Mouse (Mus musculus) T-cell, adult 2 months (primary cell): ENCODE results near the gene Fip1l1.

Experiments
- DNase-seq: peaks from one replicate; pipeline ENCODE4 v3.0.0; 2022; ENCODE audit warnings: low spot score

The Fip1l1 gene

GRCm38 (mm10) chr5:74535240-74536021 is at the start of gene Fip1l1:
Gene Fip1l1, plus strand, starts transcription at chr5:74535449.
- peak; percentile 91 for DNase-seq

DNA sequence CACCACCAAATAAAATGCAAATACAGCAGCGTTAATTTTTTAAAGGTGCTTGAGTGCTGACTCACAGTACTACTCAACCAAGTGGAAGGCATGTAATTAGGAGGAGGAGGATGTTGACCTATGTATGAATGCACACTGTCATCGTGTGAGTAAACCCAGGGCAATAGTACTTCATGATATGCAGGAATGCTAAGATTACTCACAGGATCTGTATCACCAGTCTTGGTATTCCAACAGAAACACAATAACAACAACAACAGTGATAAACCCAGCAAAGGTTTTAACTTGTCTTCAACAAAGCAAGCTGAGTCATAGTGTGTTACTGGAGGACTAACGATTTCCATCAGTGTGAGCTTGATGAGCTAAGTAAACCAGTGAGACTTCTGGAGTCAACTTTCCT is 42.5 kb upstream of the Fip1l1 start:
- DNase-seq, result no peak

- no peak for DNase-seq
Measured at GRCm38 (mm10) chr5:74511686-74512085, 23.6 kb upstream of the Fip1l1 start.

DNA sequence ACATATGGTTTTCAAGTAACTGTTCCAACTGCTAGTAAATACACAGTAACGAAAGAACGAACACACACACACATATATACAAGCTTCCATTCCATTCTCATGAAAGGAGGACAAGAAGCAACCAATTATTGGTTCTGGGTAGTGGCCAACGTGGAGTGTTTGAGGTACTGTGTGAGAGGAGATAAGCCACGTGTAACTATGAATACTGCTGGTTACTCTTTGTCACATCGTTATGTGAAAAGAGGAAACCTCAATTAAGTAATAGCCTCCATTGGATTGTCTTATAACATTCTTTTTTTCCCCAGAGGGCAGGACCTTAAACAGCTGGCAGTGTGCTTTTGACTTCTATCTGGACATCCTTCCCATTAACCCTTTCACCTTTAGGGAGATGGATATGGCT is 8.2 kb upstream of the Fip1l1 start:
- no peak for DNase-seq

DNA sequence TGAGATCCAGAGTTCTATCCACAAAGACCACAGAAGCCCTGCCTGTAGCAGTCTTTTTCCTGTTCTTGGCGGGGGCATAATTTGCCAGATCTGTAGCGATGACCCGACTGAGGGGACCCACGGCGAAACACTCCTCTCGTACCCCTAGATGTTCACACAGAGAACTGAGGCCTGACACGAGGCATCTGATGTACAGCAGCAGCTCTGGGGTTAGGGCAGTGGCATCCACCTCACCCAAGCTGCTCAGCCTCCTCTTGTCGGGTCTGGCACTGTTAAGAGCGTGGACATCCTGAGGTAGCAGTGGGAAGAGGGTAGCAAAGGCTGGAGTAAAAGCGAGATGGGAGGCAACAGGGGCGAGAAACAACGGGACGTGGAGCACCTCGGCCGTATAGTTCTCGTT is 4.5 kb upstream of the Fip1l1 start:
- DNase-seq, result no peak

GRCm38 (mm10) chr5:74531630-74532280 is 3.5 kb upstream of the Fip1l1 start, which contains the start of gene Scfd2:
Gene Scfd2, minus strand, starts transcription at chr5:74531759.
- DNase-seq, result peak; percentile 98

DNA sequence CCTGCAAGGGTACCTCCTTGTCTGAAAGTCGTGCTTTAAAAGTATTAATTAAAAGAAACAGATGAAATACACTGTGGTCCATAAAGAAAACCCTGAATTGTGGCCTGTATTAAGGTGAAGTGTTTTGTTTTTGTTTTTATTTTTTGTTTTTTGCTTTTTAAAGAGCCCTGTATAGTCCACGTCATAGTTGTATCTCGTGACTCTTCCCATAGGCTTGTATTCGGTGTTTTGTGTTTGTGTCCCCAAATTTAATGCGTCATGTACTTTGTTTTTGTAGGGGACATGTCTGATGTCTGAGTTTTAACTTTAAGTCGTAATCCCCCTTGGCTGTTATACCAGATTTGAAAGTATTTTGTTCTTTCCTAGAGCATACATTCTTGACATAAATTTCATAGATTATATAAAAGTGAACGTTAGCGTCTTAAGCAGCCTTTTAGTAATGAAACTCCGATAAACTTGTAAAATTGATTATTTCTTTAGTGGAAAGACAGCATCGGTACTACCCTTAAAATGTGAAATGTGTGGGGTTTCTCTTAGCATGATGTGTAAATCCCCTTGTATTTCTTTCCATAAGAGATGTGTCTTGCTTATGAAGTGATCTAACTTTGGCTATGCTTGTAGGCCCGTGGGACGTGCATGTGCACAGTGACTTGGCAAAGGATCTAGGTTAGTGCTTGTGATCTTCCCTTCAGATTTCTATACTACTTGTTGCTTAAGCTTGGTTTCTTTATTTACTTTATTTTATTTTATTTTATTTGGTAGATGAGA is 1.1 kb downstream of the Fip1l1 start:
- peak; percentile 1 for DNase-seq

- no peak for DNase-seq
Measured at GRCm38 (mm10) chr5:74545606-74546005, 10.4 kb downstream of the Fip1l1 start.

- no peak for DNase-seq
Measured at GRCm38 (mm10) chr5:74549566-74549965, 14.3 kb downstream of the Fip1l1 start.

GRCm38 (mm10) chr5:74561151-74561550 is 25.9 kb downstream of the Fip1l1 start:
- no peak for DNase-seq

- no peak for DNase-seq
Measured at GRCm38 (mm10) chr5:74571767-74572166, 36.5 kb downstream of the Fip1l1 start.

- DNase-seq, result no peak
Measured at GRCm38 (mm10) chr5:74589133-74589532, 53.9 kb downstream of the Fip1l1 start.

GRCm38 (mm10) chr5:74591413-74591812 is 56.2 kb downstream of the Fip1l1 start:
- no peak for DNase-seq

DNA sequence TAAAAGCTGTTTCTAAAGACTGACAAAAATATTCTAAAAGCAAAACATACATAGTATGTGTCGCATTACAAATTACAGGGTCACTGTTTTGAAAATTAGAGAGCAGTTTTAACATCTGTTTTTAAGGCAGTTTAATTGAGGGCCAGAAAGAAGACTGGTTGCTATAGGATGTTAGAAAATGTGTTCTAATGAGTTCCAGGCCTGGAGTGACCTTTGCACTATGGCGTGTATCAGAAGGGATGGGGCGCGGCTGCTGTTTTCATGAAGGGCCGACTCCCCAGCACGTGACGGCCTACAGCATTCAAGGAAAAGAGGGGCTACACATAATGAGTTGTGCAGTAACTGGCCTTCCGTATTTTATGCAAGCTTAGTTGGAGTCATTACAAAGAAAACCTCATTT is 57.9 kb downstream of the Fip1l1 start:
- no peak for DNase-seq

- DNase-seq, result no peak
Measured at GRCm38 (mm10) chr5:74600010-74600409, 64.8 kb downstream of the Fip1l1 start.

- DNase-seq, result no peak
Measured at GRCm38 (mm10) chr5:74601171-74601570, 65.9 kb downstream of the Fip1l1 start.

DNA sequence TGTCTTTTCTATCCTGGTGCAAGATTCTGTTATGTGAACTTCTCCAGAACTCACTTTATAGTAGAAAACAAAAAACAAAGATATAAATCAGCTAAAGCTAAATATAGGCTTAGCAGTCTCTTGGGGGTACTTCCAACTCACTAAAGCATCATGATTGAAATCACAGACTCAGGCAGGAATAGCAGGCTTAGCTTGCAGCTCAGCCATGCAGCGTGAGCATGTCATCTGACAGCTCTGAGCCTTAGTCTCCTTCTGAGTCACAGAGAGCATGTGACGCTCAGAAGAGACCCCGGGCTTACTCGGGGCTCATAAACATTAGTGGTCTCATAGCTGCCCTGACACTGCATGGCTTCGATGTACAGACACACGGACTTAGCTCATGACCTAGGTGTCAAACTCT is 66.7 kb downstream of the Fip1l1 start:
- no peak for DNase-seq

DNA sequence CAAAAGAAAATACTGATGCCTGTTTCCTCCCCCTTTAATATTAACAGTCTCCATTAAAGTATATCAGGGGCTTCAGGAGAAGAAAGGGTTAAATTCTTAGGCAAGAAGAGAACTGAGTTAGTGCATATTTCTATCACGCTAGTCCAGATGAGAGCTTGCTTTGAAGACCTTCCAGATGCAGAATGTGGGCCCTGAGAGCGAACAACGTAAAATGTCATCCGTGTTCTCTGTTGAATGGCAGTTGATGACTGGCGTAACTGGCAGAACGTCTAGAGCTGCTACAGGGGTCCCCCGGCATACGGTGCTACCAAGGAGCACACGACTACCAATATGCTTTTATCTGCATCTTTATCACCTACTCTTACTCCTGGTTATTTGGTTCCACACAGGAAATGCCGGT is 67.1 kb downstream of the Fip1l1 start:
- no peak for DNase-seq

- DNase-seq, result no peak
Measured at GRCm38 (mm10) chr5:74603306-74603705, 68.1 kb downstream of the Fip1l1 start.

DNA sequence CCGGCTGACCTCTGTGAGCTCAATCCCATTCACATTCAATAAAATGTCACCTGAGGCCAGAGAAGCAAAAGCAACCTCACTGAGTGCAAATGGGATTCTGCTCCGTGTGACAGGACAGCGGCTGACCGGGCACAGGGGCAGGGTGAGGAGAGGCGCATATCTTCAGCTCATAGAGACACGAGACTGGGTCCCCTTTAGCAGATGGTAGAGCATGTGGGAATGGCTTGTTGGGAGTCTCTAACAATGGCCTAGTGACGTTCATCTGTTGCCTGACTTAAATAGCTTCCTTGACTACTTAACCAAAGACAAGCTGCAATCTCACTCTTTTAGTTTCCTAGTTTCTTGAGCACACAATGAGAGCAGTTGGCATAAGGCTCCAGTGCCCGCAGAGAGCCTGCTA is 71.0 kb downstream of the Fip1l1 start:
- DNase-seq, result no peak

GRCm38 (mm10) chr5:74610511-74610910 is 75.3 kb downstream of the Fip1l1 start:
- no peak for DNase-seq

GRCm38 (mm10) chr5:74612713-74613112 is 77.5 kb downstream of the Fip1l1 start:
- DNase-seq, result no peak
